Mouse (Mus musculus) CH12.LX (cell line): Measurements from ENCODE around the gene Lrrc29.

ENCODE experiments used
- CHD2 ChIP-seq: IDR thresholded peaks from 2 replicates; pipeline ENCODE4 v1.6.1; 2011; ENCODE audit warnings: low read length, improper control_type of control experiment
- CTCF ChIP-seq, 2 experiments: IDR thresholded peaks in 1 of 2; conservative IDR thresholded peaks in 1 of 2; 2 replicates each; pipeline ENCODE4 v1.5.1; 2011 to 2012; ENCODE audit warnings: low read depth in 2 of 2, low read length in 2 of 2, improper control_type of control experiment in 1 of 2, inconsistent platforms in 1 of 2, mild to moderate bottlenecking in 1 of 2, moderate library complexity in 1 of 2
- ELF1 ChIP-seq: IDR thresholded peaks from 2 replicates; pipeline ENCODE4 v1.6.1; 2014; ENCODE audit warnings: low read depth, mild to moderate bottlenecking, inconsistent platforms, low read length, improper control_type of control experiment
- GABPA ChIP-seq: IDR thresholded peaks from 2 replicates; pipeline ENCODE4 v1.6.1; 2012; ENCODE audit warnings: low read depth, low read length, improper control_type of control experiment, inconsistent platforms; ENCODE audit not compliant: insufficient replicate concordance
- HCFC1 ChIP-seq: IDR thresholded peaks from 2 replicates; pipeline ENCODE4 v1.6.1; 2012; ENCODE audit warnings: low read depth, mild to moderate bottlenecking, inconsistent platforms, low read length, improper control_type of control experiment
- MAX ChIP-seq: IDR thresholded peaks from 2 replicates; pipeline ENCODE4 v1.6.1; 2011; ENCODE audit warnings: low read length, improper control_type of control experiment
- MXI1 ChIP-seq: IDR thresholded peaks from 2 replicates; pipeline ENCODE4 v1.6.1; 2011; ENCODE audit warnings: mild to moderate bottlenecking, low read depth, low read length, improper control_type of control experiment
- POLR2A ChIP-seq: IDR thresholded peaks from 2 replicates; pipeline ENCODE4 v1.6.1; 2011; ENCODE audit warnings: low read depth, mild to moderate bottlenecking, improper control_type of control experiment, low read length
- RAD21 ChIP-seq: IDR thresholded peaks from 2 replicates; pipeline ENCODE4 v1.6.1; 2011; ENCODE audit warnings: low read depth, mild to moderate bottlenecking, low read length, improper control_type of control experiment, moderate library complexity
- SMC3 ChIP-seq: IDR thresholded peaks from 2 replicates; pipeline ENCODE4 v1.6.1; 2011; ENCODE audit warnings: low read depth, low read length, improper control_type of control experiment
- TCF12 ChIP-seq: IDR thresholded peaks from 2 replicates; pipeline ENCODE4 v1.6.1; 2014; ENCODE audit warnings: low read depth, mild to moderate bottlenecking, inconsistent platforms, low read length, improper control_type of control experiment
- ZKSCAN1 ChIP-seq: IDR thresholded peaks from 2 replicates; pipeline ENCODE4 v1.6.1; 2012; ENCODE audit warnings: low read depth, inconsistent platforms, low read length, improper control_type of control experiment, borderline replicate concordance

GRCm38 (mm10) chr8:105290554-105291314 is 35.3 kb downstream of the Lrrc29 start:
- no peak for TF ChIP-seq ZKSCAN1
- 0 out of 2 replicates have a peak, but pooled peaks have one; percentile 8 for TF ChIP-seq ELF1
- no peak for TF ChIP-seq GABPA
- 0 out of 2 replicates have a peak, but pooled peaks have one; percentile 16 for TF ChIP-seq MAX
- peak; percentile 60 to 87 for TF ChIP-seq CTCF (conservative IDR thresholded peaks at IDR 0.05 in 1 of 2, IDR thresholded peaks at IDR 0.05 in 1 of 2; ENCODE audit: low read depth in 2 of 2, low read length in 2 of 2)
- TF ChIP-seq SMC3: peak; percentile 77
- no peak for TF ChIP-seq POLR2A
- TF ChIP-seq HCFC1: no peak
- TF ChIP-seq TCF12: no peak
- peak; percentile 91 for TF ChIP-seq MXI1
- TF ChIP-seq RAD21: peak; percentile 49
- no peak for TF ChIP-seq CHD2
